Mouse (Mus musculus) spleen, adult 2 months (tissue): ENCODE data around the gene Cic.

Experiments used
- CTCF ChIP-seq: fragments of 200-500 bp; IDR thresholded peaks from 2 replicates; pipeline ENCODE4 v1.5.1; 2011; ENCODE audit warnings: mild to moderate bottlenecking, inconsistent platforms; ENCODE audit not compliant: insufficient read depth, insufficient read length, insufficient replicate concordance; ENCODE audit errors: extremely low read depth
- POLR2A ChIP-seq: fragments of 200-500 bp; IDR thresholded peaks from 2 replicates; pipeline ENCODE4 v1.6.1; 2011; ENCODE audit warnings: low read depth, low read length, inconsistent platforms

GRCm38 (mm10) chr7:25243361-25243760, 24.1 kb upstream of the Cic start:
- TF ChIP-seq CTCF (no peak), POLR2A (no peak)
